Mouse (Mus musculus) heart, adult 2 months (tissue): ENCODE data around the gene Hif1an. TPM values are rescaled to one million over a fixed set of nuclear protein-coding genes. Genes with fewer than 3 reads are reported as not detected.
A peak's percentile ranks its signal among the peaks of the same experiment; 100 is the strongest.

Experiments
- DNase-seq, 2 experiments: peaks; one replicate each; pipeline ENCODE4 v3.0.0; 2021
- H3K27ac ChIP-seq: fragments of 200-600 bp; 2 replicates; pipeline ENCODE4 v1.8.1; 2022
- H3K27me3 ChIP-seq: fragments of 200-500 bp; 2 replicates; pipeline ENCODE4 v1.6.1; 2012; ENCODE audit warnings: mild to moderate bottlenecking, low read length, inconsistent platforms, mixed read lengths; ENCODE audit not compliant: control insufficient read depth, insufficient read depth
- H3K36me3 ChIP-seq: fragments of 200-500 bp; 2 replicates; pipeline ENCODE4 v1.6.1; 2012; ENCODE audit warnings: low read length, inconsistent platforms; ENCODE audit not compliant: control insufficient read depth, insufficient read depth
- H3K4me1 ChIP-seq: fragments of 200-500 bp; 2 replicates; pipeline ENCODE4 v1.6.1; 2011; ENCODE audit warnings: low read length; ENCODE audit not compliant: control insufficient read depth, insufficient read depth
- H3K4me3 ChIP-seq: fragments of 200-600 bp; 2 replicates; pipeline ENCODE4 v1.8.1; 2022
- H3K79me2 ChIP-seq: fragments of 200-500 bp; replicated peaks from 2 replicates; pipeline ENCODE4 v1.6.1; 2012; ENCODE audit warnings: mild to moderate bottlenecking, inconsistent platforms, low read length, moderate library complexity, mixed read lengths; ENCODE audit not compliant: control insufficient read depth, insufficient read depth
- H3K9ac ChIP-seq: fragments of 200-500 bp; 2 replicates; pipeline ENCODE4 v1.6.1; 2012; ENCODE audit warnings: low read depth, mild to moderate bottlenecking, control low read depth, inconsistent platforms, low read length, mixed read lengths
- CTCF ChIP-seq: fragments of 200-600 bp; IDR thresholded peaks from 2 replicates; pipeline ENCODE4 v1.8.1; 2022; ENCODE audit warnings: antibody characterized with exemption, mild to moderate bottlenecking, moderate library complexity
- EP300 ChIP-seq: fragments of 200-500 bp; IDR thresholded peaks from 2 replicates; pipeline ENCODE4 v1.6.1; 2011; ENCODE audit warnings: low read depth, low read length, control low read depth; ENCODE audit not compliant: insufficient read depth
- POLR2A ChIP-seq: fragments of 200-500 bp; IDR thresholded peaks from 2 replicates; pipeline ENCODE4 v1.6.1; 2011; ENCODE audit warnings: mild to moderate bottlenecking, low read depth, low read length, control low read depth; ENCODE audit not compliant: insufficient read depth
- WGBS: fragments of 180-500 bp; shearing (Covaris S2); methylation state at CpG from one replicate; pipeline ENCODE4 v1.1.7; 2018; 5-methylcytosine and 5-hydroxymethylcytosine counted together
- intact Hi-C: fragments of 180-260 bp; cut with DNase I; formaldehyde crosslinking; loops from one replicate; pipeline ENCODE4 v1.15.1; 2025
- polyA plus RNA-seq: library from polyadenylated mRNA; depleted of rRNA; stranded (reverse); fragments of >200 nt; gene quantifications from 2 replicates; pipeline ENCODE4 v1.2.3, GENCODE M21; 2012
- total RNA-seq, 2 experiments: library from RNA; stranded (reverse); gene quantifications; 2 replicates each; pipeline ENCODE4 v1.2.3; 2021

The Hif1an gene
- total and polyA plus RNA-seq, 3 experiments, result 23.6 to 55.5 (median 51.1) TPM

DNA sequence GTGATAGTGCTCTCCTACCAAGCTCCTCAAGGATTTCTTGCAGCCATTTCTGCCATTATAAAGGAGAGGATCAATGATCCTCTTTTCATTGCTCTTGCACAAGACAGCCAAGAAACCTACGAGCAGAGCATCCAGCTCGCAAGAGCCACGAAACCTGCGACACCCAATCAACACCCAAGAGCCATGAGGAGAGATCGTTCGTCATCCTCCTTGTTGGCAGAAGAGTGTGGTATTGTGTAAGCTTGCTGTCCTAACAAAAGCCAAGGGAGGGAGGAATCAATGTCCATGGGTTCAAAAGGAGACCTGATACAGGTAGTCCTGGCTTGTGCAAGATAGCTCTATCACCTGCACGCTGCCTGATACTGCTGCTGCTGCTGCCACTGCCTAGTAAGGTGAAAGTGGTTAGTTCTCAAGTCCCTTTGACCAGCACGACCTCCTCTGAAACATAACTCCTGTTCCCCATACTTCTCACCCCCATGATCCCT is 19.9 kb upstream of the Hif1an start:
- intact Hi-C loops, result loop anchor here (5.0 to 10.0 kb wide), 2 partner anchors 170 to 298 kb away; no protein-coding TSS in a partner anchor
- H3K79me2 ChIP-seq, result no peaks in the 10 kb centered on the region
- H3K4me1 ChIP-seq, result no peaks in the 10 kb centered on the region
- WGBS, result 88% methylated on average over 8 of the region's 8 CpGs
- H3K27me3 ChIP-seq, result no peaks in the 10 kb centered on the region
- DNase-seq, result no peak
- no peak overlapping the region for H3K4me3 ChIP-seq
- no peaks in the 10 kb centered on the region for H3K36me3 ChIP-seq
- H3K9ac ChIP-seq, result no peak overlapping the region
- no peak overlapping the region for H3K27ac ChIP-seq
- TF ChIP-seq EP300 (no peak), POLR2A (no peak), CTCF (no peak)

DNA sequence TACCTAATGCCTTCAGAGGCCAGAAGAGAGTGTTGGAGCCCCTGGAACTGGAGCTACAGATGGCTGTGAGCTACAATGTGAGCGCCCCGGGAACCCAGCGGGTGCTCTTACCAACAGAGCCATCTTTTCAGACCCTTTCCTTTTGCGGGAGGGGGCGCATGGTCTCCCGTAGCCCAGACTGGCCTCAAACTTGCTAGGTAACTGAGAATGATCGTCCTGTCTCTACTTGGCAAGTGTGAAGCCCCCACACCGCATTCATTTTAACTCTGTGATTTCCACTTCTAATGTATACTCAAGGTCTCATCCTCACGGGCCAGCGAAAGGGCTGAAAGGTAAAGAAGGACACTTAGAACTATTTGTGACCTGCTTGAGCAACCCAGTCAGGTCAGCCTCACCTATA is 18.3 kb upstream of the Hif1an start:
- no peaks in the 10 kb centered on the region for H3K36me3 ChIP-seq
- H3K79me2 ChIP-seq, result no peaks in the 10 kb centered on the region
- 67% methylated on average over 10 of the region's 10 CpGs for WGBS
- DNase-seq, result no peak
- H3K4me1 ChIP-seq, result no peaks in the 10 kb centered on the region
- TF ChIP-seq POLR2A (no peak), EP300 (no peak), CTCF (no peak)
- no peak overlapping the region for H3K9ac ChIP-seq
- intact Hi-C loops, result loop anchor here (5.0 to 10.0 kb wide), 2 partner anchors 172 to 300 kb away; no protein-coding TSS in a partner anchor
- peak overlapping the region; percentile 63; the same call in 1 of the 2 replicates for H3K4me3 ChIP-seq
- H3K27me3 ChIP-seq, result no peaks in the 10 kb centered on the region
- no peak overlapping the region for H3K27ac ChIP-seq

DNA sequence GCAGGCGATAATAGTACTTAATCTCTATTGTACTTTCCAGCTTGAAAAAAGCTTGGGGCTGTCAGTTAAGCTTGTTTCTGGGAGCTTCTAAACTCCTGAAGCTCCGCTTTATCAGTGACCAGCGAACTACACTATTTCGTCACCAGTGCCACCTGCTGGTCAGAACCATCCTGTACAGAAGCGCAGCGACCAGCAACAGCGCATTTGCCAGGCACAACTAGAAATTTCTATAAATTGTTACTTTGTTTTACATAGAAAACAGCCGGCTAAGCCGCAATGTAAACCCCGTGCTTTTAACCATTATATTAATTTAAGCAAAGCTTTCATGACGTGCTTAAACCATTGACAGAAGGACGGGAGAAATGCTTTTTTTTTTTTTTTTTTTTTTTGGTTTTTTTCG is 17.9 kb upstream of the Hif1an start:
- Histone ChIP-seq H3K27ac (no peak overlapping the region; the same call in 1 of the 2 replicates), H3K4me3 (peak overlapping the region; percentile 63), H3K36me3 (no peaks in the 10 kb centered on the region; the same call in 1 of the 2 replicates), H3K79me2 (no peaks in the 10 kb centered on the region), H3K4me1 (no peaks in the 10 kb centered on the region), H3K9ac (no peak overlapping the region), H3K27me3 (no peaks in the 10 kb centered on the region)
- TF ChIP-seq CTCF, result peak; percentile 84
- no peak for TF ChIP-seq POLR2A
- TF ChIP-seq EP300, result 0 out of 2 replicates have a peak, but pooled peaks have one; percentile 12
- intact Hi-C loops, result loop anchor here (5.0 to 10.0 kb wide), 2 partner anchors 172 to 300 kb away; no protein-coding TSS in a partner anchor
- WGBS, result 3% methylated on average over 13 of the region's 13 CpGs
- peak; percentile 66 to 78 for DNase-seq

DNA sequence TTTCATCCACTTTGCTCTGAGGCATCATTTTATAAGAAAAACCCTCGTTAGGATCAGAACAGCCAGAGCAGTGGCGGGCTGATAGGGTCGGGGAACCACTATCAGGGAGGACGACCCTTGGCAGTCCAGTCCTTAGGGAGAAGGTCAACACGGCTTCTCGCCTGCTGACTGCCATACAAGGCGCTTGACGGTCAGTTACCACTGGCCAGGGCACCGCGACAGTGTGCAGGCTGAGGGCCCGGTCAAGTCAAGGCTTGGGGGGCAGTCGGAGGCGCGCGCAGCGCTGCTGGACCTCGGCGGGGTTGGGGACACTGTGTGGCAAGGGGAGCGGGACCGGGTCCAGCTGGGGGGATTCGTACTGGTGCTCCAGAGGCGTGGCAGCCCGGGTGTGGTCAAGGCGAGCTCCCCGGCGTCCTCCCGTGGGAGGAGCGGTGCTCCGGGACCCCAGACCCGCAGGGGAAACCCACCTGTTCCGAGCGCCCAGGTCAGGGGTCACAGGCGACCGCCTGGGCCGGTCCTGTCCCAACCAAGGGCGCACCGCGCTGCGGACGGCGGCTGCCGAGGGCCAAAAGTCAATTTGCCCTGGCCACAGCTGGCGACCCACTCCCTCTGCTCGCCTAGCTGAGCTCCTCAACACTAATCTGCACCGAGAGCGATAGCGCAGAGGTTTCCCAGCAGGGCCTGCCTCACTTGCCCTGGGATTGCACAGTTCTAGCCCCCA is 17.2 kb upstream of the Hif1an start, which contains the start of gene Sec31b:
Gene Sec31b, minus strand, starts transcription at position 544 of the 721 bp plus-strand sequence.
- no peaks in the 10 kb centered on the region for H3K79me2 ChIP-seq
- intact Hi-C loops, result loop anchor here (10.0 kb wide), 1 partner anchor 301 kb away; no protein-coding TSS in a partner anchor
- H3K27ac ChIP-seq, result peak within 1 kb of the TSS; percentile 69
- no peaks in the 10 kb centered on the region for H3K4me1 ChIP-seq
- no peaks in the 10 kb centered on the region for H3K27me3 ChIP-seq
- H3K9ac ChIP-seq, result peak within 1 kb of the TSS; percentile 93
- 3% methylated on average over 47 of the region's 47 CpGs for WGBS
- TF ChIP-seq EP300 (no peak), POLR2A (no peak; the same call in 1 of the 2 replicates), CTCF (no peak)
- H3K4me3 ChIP-seq, result peak within 1 kb of the TSS; percentile 63
- no peaks in the 10 kb centered on the region; the same call in 1 of the 2 replicates for H3K36me3 ChIP-seq
- DNase-seq, result peak; percentile 79 to 82

DNA sequence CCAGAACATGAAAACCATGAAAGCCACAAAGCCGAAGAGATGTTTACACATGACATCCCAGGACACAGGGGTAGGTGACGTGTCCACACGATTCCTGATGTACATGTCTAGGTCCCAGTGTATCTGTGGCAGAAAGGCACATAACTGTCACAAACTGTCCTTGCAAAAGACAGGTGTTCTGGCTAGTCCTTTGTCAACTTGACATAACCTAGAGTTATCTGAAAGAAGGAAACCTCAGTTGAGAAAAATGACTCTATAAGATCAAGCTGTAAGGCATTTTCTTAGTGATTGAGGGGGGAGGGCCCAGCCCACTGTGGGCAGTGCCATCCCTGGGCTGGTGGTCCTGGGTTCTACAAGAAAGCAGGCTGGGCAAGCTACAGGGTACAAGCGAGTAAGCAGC is 9.9 kb upstream of the Hif1an start, which contains the start of gene Gm20538:
Gene Gm20538, minus strand, starts transcription at position 101 of the 400 bp plus-strand sequence.
- Histone ChIP-seq H3K27ac (no peak within 1 kb of the TSS), H3K36me3 (peaks cover 16% of the 10 kb centered on the region), H3K79me2 (peaks cover 6% of the 10 kb centered on the region), H3K4me1 (peaks cover 5% of the 10 kb centered on the region), H3K4me3 (no peak within 1 kb of the TSS), H3K9ac (no peak within 1 kb of the TSS), H3K27me3 (no peaks in the 10 kb centered on the region)
- 87% methylated on average over 4 of the region's 4 CpGs for WGBS
- no peak for TF ChIP-seq CTCF
- no peak for TF ChIP-seq POLR2A
- no peak for TF ChIP-seq EP300
- intact Hi-C loops, result no loop called here
- DNase-seq, result no peak

DNA sequence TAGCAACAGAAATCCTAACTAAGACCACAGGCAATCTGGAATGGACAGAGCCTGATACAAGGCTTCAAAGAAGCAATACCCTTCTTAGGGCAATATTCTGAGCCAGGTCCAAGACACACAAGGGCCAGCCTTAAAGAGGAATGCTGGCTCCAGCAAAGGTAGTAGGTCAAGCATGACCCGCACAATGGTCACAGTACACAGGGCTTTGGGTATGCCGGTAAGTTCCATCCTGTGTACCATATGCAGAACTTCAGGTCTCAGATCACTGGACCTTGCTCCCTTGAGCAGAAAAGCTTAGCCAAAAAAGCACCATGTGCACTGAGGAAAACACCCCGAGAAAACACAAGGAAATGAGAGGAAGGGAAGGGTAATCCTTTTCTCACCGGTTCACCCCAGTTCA is 9.4 kb upstream of the Hif1an start:
- H3K9ac ChIP-seq, result no peak overlapping the region
- no peak for TF ChIP-seq POLR2A
- TF ChIP-seq EP300, result no peak
- TF ChIP-seq CTCF, result no peak
- no peaks in the 10 kb centered on the region for H3K27me3 ChIP-seq
- peaks cover 6% of the 10 kb centered on the region for H3K79me2 ChIP-seq
- H3K27ac ChIP-seq, result no peak overlapping the region
- H3K36me3 ChIP-seq, result peaks cover 16% of the 10 kb centered on the region
- H3K4me1 ChIP-seq, result peaks cover 5% of the 10 kb centered on the region
- no peak overlapping the region for H3K4me3 ChIP-seq
- WGBS, result 80% methylated on average over 4 of the region's 4 CpGs
- no peak for DNase-seq
- intact Hi-C loops, result no loop called here
